Mouse (Mus musculus) ES-Bruce4 (cell line): ENCODE data around the gene Gm4894.

Experiments used
- CTCF ChIP-seq: IDR thresholded peaks from one replicate; pipeline ENCODE4 v1.8.1; 2011; ENCODE audit warnings: low read depth, low read length
- EP300 ChIP-seq: IDR thresholded peaks from 2 replicates; pipeline ENCODE4 v1.6.1; 2011; ENCODE audit warnings: low read depth, low read length; ENCODE audit not compliant: insufficient read depth

- TF ChIP-seq EP300 = no peak
- TF ChIP-seq CTCF = no peak
Observed at GRCm38 (mm10) chr9:49307576-49307975, 57.2 kb downstream of the Gm4894 start.
